Mouse (Mus musculus) heart, postnatal 0 days (tissue): Measurements from ENCODE around the gene Pla2g2c.

ENCODE experiments used
- CTCF ChIP-seq: IDR thresholded peaks from 2 replicates; pipeline ENCODE4 v1.5.1; 2016; ENCODE audit warnings: antibody characterized with exemption, control low read depth, low read depth
- EP300 ChIP-seq: IDR thresholded peaks from 2 replicates; pipeline ENCODE4 v1.6.1; 2016; ENCODE audit warnings: antibody characterized with exemption, low read depth

DNA sequence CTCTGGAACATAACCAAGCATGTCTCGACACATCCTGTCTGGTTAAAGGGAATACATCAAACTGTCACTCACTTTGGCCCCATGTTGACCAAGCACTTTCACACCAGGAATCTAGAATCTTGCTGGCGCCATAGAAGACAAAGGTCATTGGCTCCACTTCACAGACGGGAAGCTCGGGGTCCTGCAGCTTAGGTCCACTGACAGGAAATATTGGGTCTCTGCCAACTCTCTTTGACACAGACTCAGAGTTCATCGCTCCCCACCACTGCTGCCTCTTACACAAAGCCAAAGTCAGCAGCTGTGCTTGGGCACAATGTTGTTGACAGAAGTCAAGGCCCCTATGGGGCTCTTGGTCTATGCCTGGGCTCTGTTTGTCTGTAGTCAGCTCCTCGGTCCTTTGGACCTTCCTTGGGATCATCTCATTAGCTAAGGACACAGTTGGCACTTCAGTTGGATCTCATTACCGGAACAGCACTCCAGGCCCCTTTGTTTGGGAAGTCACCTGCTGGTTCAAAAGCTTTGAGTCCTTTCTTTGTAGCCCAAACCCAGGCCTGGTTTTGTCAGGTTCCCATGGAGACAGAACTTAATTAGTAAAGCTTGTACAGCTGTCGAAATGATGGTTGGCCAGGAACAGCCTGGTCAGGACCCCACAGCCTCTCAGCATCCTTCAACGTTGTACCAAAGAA is 4.6 kb downstream of the Pla2g2c start:
- TF ChIP-seq EP300 (no peak), CTCF (no peak)
